Mouse (Mus musculus) bone marrow macrophage, adult 2 months (primary cell): ENCODE results near the gene Sfxn2.

Experiments
- CTCF ChIP-seq: IDR thresholded peaks from 2 replicates; pipeline ENCODE4 v1.5.1; 2012; ENCODE audit warnings: low read depth, mild to moderate bottlenecking, low read length, moderate library complexity
- POLR2A ChIP-seq: IDR thresholded peaks from 2 replicates; pipeline ENCODE4 v1.6.1; 2012; ENCODE audit warnings: mild to moderate bottlenecking, low read depth, low read length, borderline replicate concordance

DNA sequence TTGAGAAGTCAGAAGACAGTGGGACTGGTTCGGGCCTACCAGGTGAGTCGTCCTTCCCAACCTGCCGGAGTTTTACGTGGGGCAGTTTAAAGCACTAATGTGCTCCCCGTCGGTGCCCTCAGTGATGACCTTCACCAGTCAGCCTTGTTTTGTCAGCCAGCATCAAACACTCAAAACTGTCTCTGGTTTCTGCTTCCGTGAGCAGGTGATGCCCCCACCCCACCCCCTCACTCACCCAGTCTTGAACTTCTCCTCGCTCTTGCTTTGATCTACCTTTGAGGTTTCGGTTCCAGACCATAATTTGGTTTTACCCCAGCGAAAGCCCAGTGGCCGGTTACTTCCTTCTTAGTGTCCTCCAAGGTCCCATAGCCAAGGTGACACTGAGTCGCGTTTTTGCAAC, 33.6 kb downstream of the Sfxn2 start:
- TF ChIP-seq POLR2A (no peak), CTCF (no peak)
